Mouse (Mus musculus) cerebellum, adult 2 months (tissue): ENCODE measurements at regions not wholly inside any gene's neighbourhood (a gene's known extent, or its start where the extent isn't known, plus 50 kb on each side); places are given as distances from the start of the nearest gene placed in this dataset.

ENCODE experiments used
- CTCF ChIP-seq: fragments of 200-500 bp; IDR thresholded peaks from 2 replicates; pipeline ENCODE4 v1.5.1; 2011; ENCODE audit warnings: low read depth, mild to moderate bottlenecking, control low read depth, low read length, moderate library complexity, borderline replicate concordance; ENCODE audit not compliant: insufficient read depth
- POLR2A ChIP-seq: fragments of 200-500 bp; IDR thresholded peaks from 2 replicates; pipeline ENCODE4 v1.6.1; 2011; ENCODE audit warnings: low read length, control low read depth, borderline replicate concordance; ENCODE audit not compliant: insufficient read depth

- TF ChIP-seq CTCF (no peak), POLR2A (no peak)
Observed at GRCm38 (mm10) chr16:50863565-50863964, 272.6 kb upstream of the Ccdc54 start.
